Mouse (Mus musculus): ENCODE results near the gene Actn4.

- TF ChIP-seq EP300 (optimal IDR thresholded peaks at IDR 0.05) (no peak), CTCF (IDR thresholded peaks at IDR 0.05; ENCODE audit: low read depth) (no peak)
These were observed 6.7 kb downstream of the Actn4 start for GRCm38 (mm10) chr7:28955295-28955897.
